Mouse (Mus musculus): ENCODE measurements around the gene Olfr171.
"Not testable (repeated sequence)": the region's sequence is repeated elsewhere in the genome, so short reads cannot be mapped to it uniquely, and the experiment has no call there.

Gene Olfr171

DNA sequence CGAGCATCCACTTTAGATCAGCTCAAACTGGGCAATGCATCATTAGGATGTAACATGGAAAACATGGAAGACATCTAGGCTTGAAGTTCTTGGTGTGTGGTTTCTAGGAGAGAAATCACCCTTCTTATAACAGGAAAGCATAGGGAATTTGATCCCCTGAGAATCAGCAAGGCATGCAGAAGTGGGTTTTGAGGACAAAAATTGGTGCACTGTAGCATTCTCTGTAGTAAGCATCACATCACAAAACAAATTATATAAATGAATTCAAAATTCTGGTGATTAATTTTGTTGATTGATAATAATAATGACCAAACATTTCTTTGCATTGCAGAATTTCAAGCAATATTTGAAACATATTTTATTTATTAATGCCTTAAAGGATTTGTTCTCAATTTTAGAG, at the start of gene Olfr171:
Gene Olfr171 (minus strand): TSS at position 101 of the 400 bp plus-strand sequence.
- DNase-seq, result no peak

DNA sequence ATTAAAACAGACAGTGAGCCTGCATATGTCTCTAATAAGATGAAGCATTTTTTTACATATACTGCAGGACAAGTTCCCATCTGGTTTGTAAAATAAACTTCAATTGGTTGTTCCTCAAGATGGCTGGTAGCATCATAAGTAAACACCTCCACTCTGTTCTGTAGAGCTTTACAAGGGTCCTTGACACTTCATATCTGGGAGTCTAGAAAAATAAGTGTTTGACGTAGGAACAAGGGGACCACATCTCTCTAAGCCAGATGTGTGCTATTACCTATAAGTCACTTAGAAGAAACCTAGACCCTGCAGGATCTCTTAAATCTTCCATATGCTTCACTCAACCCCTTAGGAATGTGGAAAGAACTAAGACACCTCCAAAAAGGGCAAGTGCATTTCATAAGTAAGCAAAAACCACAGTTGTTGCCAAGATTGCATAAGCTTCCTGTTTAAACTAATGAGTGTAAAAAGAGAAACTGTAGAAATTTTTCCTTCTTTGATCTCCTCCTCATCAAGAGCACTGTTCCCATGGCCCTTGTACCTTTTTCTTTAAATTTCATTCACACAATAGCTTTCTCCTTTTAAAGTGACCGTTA, 41.1 kb upstream of the Olfr171 start:
- no peak for DNase-seq

DNA sequence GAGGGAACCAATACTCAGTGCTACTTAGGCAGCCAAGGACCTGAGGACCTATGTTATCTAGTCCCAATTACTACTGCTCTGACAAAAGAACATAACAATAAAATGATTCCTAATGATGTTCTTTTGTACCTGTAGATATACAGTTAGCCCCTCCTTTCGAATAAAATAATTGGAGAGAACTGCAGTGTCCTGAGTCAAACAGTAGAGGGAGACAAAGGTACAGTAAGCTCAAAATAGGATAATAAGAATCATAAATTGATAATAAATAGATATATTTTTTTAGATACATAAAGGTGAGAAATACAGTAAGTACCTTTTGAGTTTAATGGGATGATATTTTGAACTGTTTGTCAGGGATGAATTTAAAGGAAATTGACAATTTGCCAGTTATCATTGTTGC, 36.6 kb upstream of the Olfr171 start:
- DNase-seq, result no peak

DNA sequence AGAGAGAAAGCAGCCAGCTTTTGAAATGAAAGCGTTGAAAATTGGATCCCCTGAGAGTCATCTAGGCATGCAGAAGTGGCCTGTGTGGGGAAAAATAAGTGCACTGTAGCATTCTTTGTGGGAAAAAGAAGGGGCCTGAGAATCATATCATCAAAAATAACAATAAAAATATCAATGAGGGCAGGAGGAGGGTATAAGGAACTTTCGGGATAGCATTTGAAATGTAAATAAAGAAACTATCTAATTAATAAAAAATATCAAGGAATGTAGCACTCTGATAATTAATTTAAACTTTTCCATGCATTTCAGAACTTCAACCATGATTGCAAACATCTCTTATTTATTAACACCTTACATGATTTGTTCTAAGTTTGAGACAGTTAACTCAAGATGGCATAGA, 17.9 kb downstream of the Olfr171 start, which contains the start of gene Olfr170:
Gene Olfr170 (minus strand): TSS at position 101 of the 400 bp plus-strand sequence.
- not testable (repeated sequence) for DNase-seq

DNA sequence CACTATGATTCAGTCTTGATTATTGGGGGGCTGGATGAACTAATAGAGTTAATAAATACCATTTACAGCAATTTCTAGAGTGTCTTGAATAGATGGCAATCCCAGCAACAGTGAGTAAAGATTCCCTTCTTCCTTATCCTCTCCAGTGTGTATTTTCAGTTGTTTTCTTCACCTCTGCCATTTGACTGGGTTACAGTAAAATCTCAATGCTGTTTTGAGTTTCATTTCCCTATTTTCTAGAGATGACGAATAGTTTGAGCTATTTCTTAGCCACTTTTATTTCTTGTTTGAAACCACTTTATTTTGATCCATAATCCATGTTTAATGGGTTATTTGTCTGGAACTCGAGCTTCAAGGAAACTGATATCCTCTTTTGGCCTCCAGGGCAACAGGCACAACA, 26.6 kb downstream of the Olfr171 start:
- DNase-seq, result no peak
